Mouse (Mus musculus) embryonic fibroblast, embryonic 13.5 days (primary cell): ENCODE results near the gene Fbxw11.

Experiments used
- CTCF ChIP-seq: IDR thresholded peaks from 2 replicates; pipeline ENCODE4 v1.5.1; 2011; ENCODE audit warnings: mild to moderate bottlenecking, control low read depth, low read length, moderate library complexity, borderline replicate concordance; ENCODE audit not compliant: insufficient read depth
- POLR2A ChIP-seq: IDR thresholded peaks from 2 replicates; pipeline ENCODE4 v1.6.1; 2011; ENCODE audit warnings: low read depth, mild to moderate bottlenecking, control low read depth, low read length, moderate library complexity

- TF ChIP-seq CTCF (no peak), POLR2A (peak; percentile 8; the same call in 1 of the 2 replicates)
Observed at GRCm38 (mm10) chr11:32751863-32752594, 109.5 kb downstream of the Fbxw11 start.
